Mouse (Mus musculus): ENCODE measurements around the gene Vps53. TPM values are rescaled to one million over a fixed set of nuclear protein-coding genes. Genes with fewer than 3 reads are reported as not detected.

The Vps53 gene
- polyA plus RNA-seq, 1 experiment from 2014 or later: 39.2 TPM

GRCm38 (mm10) chr11:76154861-76155260 lies 24.6 kb downstream of the Vps53 start:
- no peak for ATAC-seq (ENCODE audit: insufficient number of reproducible peaks, insufficient read depth, low FRiP score, low read depth)
- H3K4me3 ChIP-seq (ENCODE audit: low read depth, low read length): no peak overlapping the region
- H3K36me3 ChIP-seq (ENCODE audit: control insufficient read depth, insufficient read depth, low read length): peaks cover 4% of the 10 kb centered on the region; the same call in 1 of the 2 replicates
- H3K4me1 ChIP-seq (ENCODE audit: control insufficient read depth, insufficient read depth, low read length): no peaks in the 10 kb centered on the region
- no peak overlapping the region for H3K4me2 ChIP-seq (replicated peaks; ENCODE audit: low read depth, low read length)
- H3K9ac ChIP-seq (replicated peaks; ENCODE audit: low read depth, low read length): no peak overlapping the region
- no peaks in the 10 kb centered on the region for H3K9me3 ChIP-seq (ENCODE audit: control insufficient read depth, low read depth, low read length)
- H3K27me3 ChIP-seq (ENCODE audit: control insufficient read depth, insufficient read depth, low read length): no peaks in the 10 kb centered on the region
- no peak overlapping the region for H3K27ac ChIP-seq (ENCODE audit: low read length)
- 65% methylated on average over 2 of the region's 2 CpGs for WGBS

- no peaks in the 10 kb centered on the region for H3K9me3 ChIP-seq (ENCODE audit: control insufficient read depth, low read depth, low read length)
- no peaks in the 10 kb centered on the region for H3K27me3 ChIP-seq (ENCODE audit: control insufficient read depth, insufficient read depth, low read length)
- H3K4me2 ChIP-seq (replicated peaks; ENCODE audit: low read depth, low read length): no peak overlapping the region
- ATAC-seq (ENCODE audit: insufficient number of reproducible peaks, insufficient read depth, low FRiP score, low read depth): no peak
- H3K4me3 ChIP-seq (ENCODE audit: low read depth, low read length): no peak overlapping the region
- H3K4me1 ChIP-seq (ENCODE audit: control insufficient read depth, insufficient read depth, low read length): 0 out of 2 replicates have a peak, but pooled peaks cover under 1% of the 10 kb centered on the region
- H3K9ac ChIP-seq (replicated peaks; ENCODE audit: low read depth, low read length): no peak overlapping the region
- H3K36me3 ChIP-seq (ENCODE audit: control insufficient read depth, insufficient read depth, low read length): peaks cover 4% of the 10 kb centered on the region; the same call in 1 of the 2 replicates
- WGBS: 83% methylated on average over 2 of the region's 2 CpGs
- H3K27ac ChIP-seq (ENCODE audit: low read length): no peak overlapping the region
Measured at GRCm38 (mm10) chr11:76154200-76154599, 25.2 kb downstream of the Vps53 start.

- 82% methylated on average over 5 of the region's 5 CpGs for WGBS
Measured at GRCm38 (mm10) chr11:76153236-76153951, 26.1 kb downstream of the Vps53 start.

GRCm38 (mm10) chr11:76150980-76151379 lies 28.5 kb downstream of the Vps53 start:
- 39% methylated on average over 4 of the region's 4 CpGs for WGBS
- H3K9ac ChIP-seq (replicated peaks; ENCODE audit: low read depth, low read length): no peak overlapping the region
- H3K36me3 ChIP-seq (ENCODE audit: control insufficient read depth, insufficient read depth, low read length): no peaks in the 10 kb centered on the region
- H3K4me3 ChIP-seq (ENCODE audit: low read depth, low read length): no peak overlapping the region
- no peaks in the 10 kb centered on the region for H3K27me3 ChIP-seq (ENCODE audit: control insufficient read depth, insufficient read depth, low read length)
- H3K9me3 ChIP-seq (ENCODE audit: control insufficient read depth, low read depth, low read length): no peaks in the 10 kb centered on the region
- no peak for ATAC-seq (ENCODE audit: insufficient number of reproducible peaks, insufficient read depth, low FRiP score, low read depth)
- no peak overlapping the region for H3K27ac ChIP-seq (ENCODE audit: low read length)
- peaks cover 21% of the 10 kb centered on the region; the same call in 1 of the 2 replicates for H3K4me1 ChIP-seq (ENCODE audit: control insufficient read depth, insufficient read depth, low read length)
- no peak overlapping the region for H3K4me2 ChIP-seq (replicated peaks; ENCODE audit: low read depth, low read length)

More at GRCm38 (mm10) chr11:76153236-76153951, 26.1 kb downstream of the Vps53 start:
- Histone ChIP-seq H3K9me3 (ENCODE audit: control insufficient read depth, low read depth, low read length) (no peaks in the 10 kb centered on the region), H3K4me1 (ENCODE audit: control insufficient read depth, insufficient read depth, low read length) (peaks cover 8% of the 10 kb centered on the region; the same call in 1 of the 2 replicates), H3K27me3 (ENCODE audit: control insufficient read depth, insufficient read depth, low read length) (no peaks in the 10 kb centered on the region), H3K27ac (ENCODE audit: low read length) (no peak overlapping the region), H3K36me3 (ENCODE audit: control insufficient read depth, insufficient read depth, low read length) (peaks cover 4% of the 10 kb centered on the region; the same call in 1 of the 2 replicates), H3K4me2 (replicated peaks; ENCODE audit: low read depth, low read length) (no peak overlapping the region), H3K9ac (replicated peaks; ENCODE audit: low read depth, low read length) (no peak overlapping the region), H3K4me3 (ENCODE audit: low read depth, low read length) (no peak overlapping the region)
- no peak for ATAC-seq (ENCODE audit: insufficient number of reproducible peaks, insufficient read depth, low FRiP score, low read depth)

- Histone ChIP-seq H3K36me3 (ENCODE audit: control insufficient read depth, insufficient read depth, low read length) (no peaks in the 10 kb centered on the region), H3K4me2 (replicated peaks; ENCODE audit: low read depth, low read length) (no peak overlapping the region), H3K4me3 (ENCODE audit: low read depth, low read length) (no peak overlapping the region), H3K9me3 (ENCODE audit: control insufficient read depth, low read depth, low read length) (no peaks in the 10 kb centered on the region), H3K9ac (replicated peaks; ENCODE audit: low read depth, low read length) (no peak overlapping the region), H3K4me1 (ENCODE audit: control insufficient read depth, insufficient read depth, low read length) (peaks cover 21% of the 10 kb centered on the region; the same call in 1 of the 2 replicates), H3K27ac (ENCODE audit: low read length) (peak overlapping the region; percentile 59), H3K27me3 (ENCODE audit: control insufficient read depth, insufficient read depth, low read length) (no peaks in the 10 kb centered on the region)
- peak; percentile 28; the same call in 1 of the 2 replicates for ATAC-seq (ENCODE audit: insufficient number of reproducible peaks, insufficient read depth, low FRiP score, low read depth)
- WGBS: 36% methylated on average over 8 of the region's 8 CpGs
Measured at GRCm38 (mm10) chr11:76148055-76149008, 31.1 kb downstream of the Vps53 start.

GRCm38 (mm10) chr11:76146187-76147010 lies 33.0 kb downstream of the Vps53 start:
- peak; percentile 63; the same call in 1 of the 2 replicates for ATAC-seq (ENCODE audit: insufficient number of reproducible peaks, insufficient read depth, low FRiP score, low read depth)
- Histone ChIP-seq H3K27me3 (ENCODE audit: control insufficient read depth, insufficient read depth, low read length) (no peaks in the 10 kb centered on the region), H3K4me3 (ENCODE audit: low read depth, low read length) (no peak overlapping the region), H3K4me2 (replicated peaks; ENCODE audit: low read depth, low read length) (no peak overlapping the region), H3K4me1 (ENCODE audit: control insufficient read depth, insufficient read depth, low read length) (peaks cover 21% of the 10 kb centered on the region; the same call in 1 of the 2 replicates), H3K36me3 (ENCODE audit: control insufficient read depth, insufficient read depth, low read length) (no peaks in the 10 kb centered on the region), H3K27ac (ENCODE audit: low read length) (peak overlapping the region; percentile 35; the same call in 1 of the 2 replicates), H3K9me3 (ENCODE audit: control insufficient read depth, low read depth, low read length) (no peaks in the 10 kb centered on the region), H3K9ac (replicated peaks; ENCODE audit: low read depth, low read length) (no peak overlapping the region)
- 71% methylated on average over 8 of the region's 8 CpGs for WGBS

GRCm38 (mm10) chr11:76145169-76145568 lies 34.3 kb downstream of the Vps53 start:
- ATAC-seq (ENCODE audit: insufficient number of reproducible peaks, insufficient read depth, low FRiP score, low read depth): no peak
- Histone ChIP-seq H3K4me2 (replicated peaks; ENCODE audit: low read depth, low read length) (no peak overlapping the region), H3K4me1 (ENCODE audit: control insufficient read depth, insufficient read depth, low read length) (peaks cover 21% of the 10 kb centered on the region; the same call in 1 of the 2 replicates), H3K9me3 (ENCODE audit: control insufficient read depth, low read depth, low read length) (no peaks in the 10 kb centered on the region), H3K4me3 (ENCODE audit: low read depth, low read length) (no peak overlapping the region), H3K36me3 (ENCODE audit: control insufficient read depth, insufficient read depth, low read length) (no peaks in the 10 kb centered on the region), H3K27me3 (ENCODE audit: control insufficient read depth, insufficient read depth, low read length) (no peaks in the 10 kb centered on the region), H3K27ac (ENCODE audit: low read length) (no peak overlapping the region), H3K9ac (replicated peaks; ENCODE audit: low read depth, low read length) (no peak overlapping the region)
- whole genome bisulfite sequencing: 94% methylated on average over 1 of the region's 1 CpGs

Measured in stomach, embryonic 14.5 days (tissue).